Mouse (Mus musculus) Muller cell, postnatal 12 days (primary cell): ENCODE data around the gene Actr3.
"Not testable (repeated sequence)": the region's sequence is repeated elsewhere in the genome, so short reads cannot be mapped to it uniquely, and the experiment has no call there.

Experiments
- DNase-seq: peaks from one replicate; pipeline ENCODE4 v3.0.0-alpha.2; 2015; ENCODE audit errors: inconsistent ontology term

Gene Actr3

GRCm38 (mm10) chr1:125438826-125439225 is 3.3 kb upstream of the Actr3 start:
- no peak for DNase-seq

- no peak for DNase-seq
Measured at GRCm38 (mm10) chr1:125437927-125438326, 2.4 kb upstream of the Actr3 start.

GRCm38 (mm10) chr1:125437161-125437560 is 1.6 kb upstream of the Actr3 start:
- no peak for DNase-seq

GRCm38 (mm10) chr1:125435018-125435368 is 534 bp downstream of the Actr3 start:
- no peak for DNase-seq

- DNase-seq = peak; percentile 69
Measured at GRCm38 (mm10) chr1:125434485-125435001, 984 bp downstream of the Actr3 start.

- DNase-seq = no peak
Measured at GRCm38 (mm10) chr1:125431286-125431685, 4.2 kb downstream of the Actr3 start.

GRCm38 (mm10) chr1:125430737-125431136 is 4.8 kb downstream of the Actr3 start:
- DNase-seq = no peak

GRCm38 (mm10) chr1:125429984-125430383 is 5.5 kb downstream of the Actr3 start:
- DNase-seq = no peak

- peak; percentile 88 for DNase-seq
Measured at GRCm38 (mm10) chr1:125428315-125428714, 7.2 kb downstream of the Actr3 start.

GRCm38 (mm10) chr1:125426387-125427045 is 9.0 kb downstream of the Actr3 start:
- no peak for DNase-seq

GRCm38 (mm10) chr1:125419906-125420305 is 15.6 kb downstream of the Actr3 start:
- no peak for DNase-seq

- no peak for DNase-seq
Measured at GRCm38 (mm10) chr1:125418732-125419131, 16.8 kb downstream of the Actr3 start.

- no peak for DNase-seq
Measured at GRCm38 (mm10) chr1:125407220-125407619, 28.3 kb downstream of the Actr3 start.

GRCm38 (mm10) chr1:125395391-125395790 is 40.1 kb downstream of the Actr3 start:
- peak; percentile 19 for DNase-seq

- not testable (repeated sequence) for DNase-seq
Measured at GRCm38 (mm10) chr1:125393324-125393723, 42.2 kb downstream of the Actr3 start.

- DNase-seq = not testable (repeated sequence)
Measured at GRCm38 (mm10) chr1:125390065-125390754, 45.3 kb downstream of the Actr3 start.

GRCm38 (mm10) chr1:125389634-125390033 is 45.9 kb downstream of the Actr3 start:
- not testable (repeated sequence) for DNase-seq

GRCm38 (mm10) chr1:125388370-125388769 is 47.2 kb downstream of the Actr3 start:
- no peak for DNase-seq

GRCm38 (mm10) chr1:125386217-125386616 is 49.3 kb downstream of the Actr3 start:
- DNase-seq = no peak

- DNase-seq = no peak
Measured at GRCm38 (mm10) chr1:125382622-125383021, 52.9 kb downstream of the Actr3 start.

GRCm38 (mm10) chr1:125378889-125379288 is 56.6 kb downstream of the Actr3 start:
- no peak for DNase-seq

- DNase-seq = no peak
Measured at GRCm38 (mm10) chr1:125372855-125373254, 62.7 kb downstream of the Actr3 start.

GRCm38 (mm10) chr1:125370779-125371178 is 64.7 kb downstream of the Actr3 start:
- peak; percentile 35 for DNase-seq
